Mouse (Mus musculus) activated CD4-positive, CD25-positive, alpha-beta regulatory T cell (primary cell): Measurements from ENCODE around the gene Lin7c. TPM values are rescaled to one million over a fixed set of nuclear protein-coding genes. Genes with fewer than 3 reads are reported as not detected.

Experiments used
- polyA plus RNA-seq, 2 experiments: library from polyadenylated mRNA; unstranded; fragments of 100-300 nt; shearing (Covaris generic); gene quantifications; one replicate each; pipeline ENCODE4 v1.2.1; 2017

The Lin7c gene
- 10 to 100 TPM; 47.6 to 49.7 TPM for polyA plus RNA-seq

GRCm38 (mm10) chr2:109890597-109890996, at the start of gene Lin7c:
Gene Lin7c, plus strand, starts transcription at chr2:109890853.

GRCm38 (mm10) chr2:109917496-109918413, 27.1 kb downstream of the Lin7c start, which contains the start of gene Lgr4:
Gene Lgr4, plus strand, starts transcription at chr2:109917647.

Other genes starting within 250 kb of the Lin7c start
- gene Bdnf, start 216.2 kb upstream of the Lin7c start, polyA plus RNA-seq = under 1 TPM in 1 of 2 experiments, not detected in 1; 0.17 TPM
- under 1 TPM in 1 of 2 experiments, not detected in 1; 0.48 TPM for gene Lgr4, start 26.8 kb downstream of the Lin7c start, polyA plus RNA-seq
- gene Ccdc34, start 127.0 kb downstream of the Lin7c start, polyA plus RNA-seq = 1 to 10 TPM; 7.0 to 7.2 TPM